Mouse (Mus musculus) midbrain, embryonic 12.5 days (tissue): ENCODE measurements at regions not wholly inside any gene's neighbourhood (a gene's known extent, or its start where the extent isn't known, plus 50 kb on each side); places are given as distances from the start of the nearest gene placed in this dataset.

Source experiments
- ATAC-seq: fragments of 200-750 bp; cut with Nextera tagmentation; 2 replicates; pipeline ENCODE4 v1.8.0; 2017; ENCODE audit warnings: low read depth, moderate TSS enrichment, moderate library complexity; ENCODE audit not compliant: low FRiP score
- H3K27ac ChIP-seq: fragments of 300-500 bp; sonication (generic); replicated peaks from 2 replicates; pipeline ENCODE4 v1.5.1; 2016; ENCODE audit warnings: mild to moderate bottlenecking
- H3K27me3 ChIP-seq: fragments of 300-500 bp; sonication (generic); 2 replicates; pipeline ENCODE4 v1.6.1; 2016; ENCODE audit warnings: mild to moderate bottlenecking
- H3K36me3 ChIP-seq: fragments of 300-500 bp; sonication (generic); 2 replicates; pipeline ENCODE4 v1.6.1; 2016
- H3K4me1 ChIP-seq: fragments of 300-500 bp; sonication (generic); 2 replicates; pipeline ENCODE4 v1.6.1; 2016
- H3K4me2 ChIP-seq: fragments of 300-500 bp; sonication (generic); replicated peaks from 2 replicates; pipeline ENCODE4 v1.6.1; 2016; ENCODE audit warnings: mild to moderate bottlenecking, moderate library complexity
- H3K4me3 ChIP-seq: fragments of 300-500 bp; sonication (generic); 2 replicates; pipeline ENCODE4 v1.5.1; 2016; ENCODE audit warnings: mild to moderate bottlenecking
- H3K9ac ChIP-seq: fragments of 300-500 bp; sonication (generic); replicated peaks from 2 replicates; pipeline ENCODE4 v1.6.1; 2016; ENCODE audit warnings: mild to moderate bottlenecking, moderate library complexity
- H3K9me3 ChIP-seq: fragments of 300-500 bp; sonication (generic); 2 replicates; pipeline ENCODE4 v1.6.1; 2016; ENCODE audit warnings: mild to moderate bottlenecking
- WGBS: fragments of 180-500 bp; shearing (Covaris S2); methylation state at CpG from one replicate; pipeline ENCODE4 v1.1.7; 2016; 5-methylcytosine and 5-hydroxymethylcytosine counted together

- H3K36me3 ChIP-seq, result no peaks in the 10 kb centered on the region
- ATAC-seq, result no peak
- no peak overlapping the region for H3K27ac ChIP-seq
- H3K4me1 ChIP-seq, result peaks cover 28% of the 10 kb centered on the region
- H3K4me2 ChIP-seq, result no peak overlapping the region
- no peaks in the 10 kb centered on the region for H3K9me3 ChIP-seq
- H3K27me3 ChIP-seq, result no peaks in the 10 kb centered on the region
- no peak overlapping the region for H3K9ac ChIP-seq
- no peak overlapping the region for H3K4me3 ChIP-seq
- WGBS, result 88% methylated on average over 5 of the region's 5 CpGs
Measured at GRCm38 (mm10) chr6:31086283-31086682, 127.4 kb upstream of the Klf14 start.

- H3K36me3 ChIP-seq, result no peaks in the 10 kb centered on the region
- ATAC-seq, result no peak
- no peaks in the 10 kb centered on the region for H3K9me3 ChIP-seq
- H3K9ac ChIP-seq, result no peak overlapping the region
- no peaks in the 10 kb centered on the region for H3K27me3 ChIP-seq
- H3K4me1 ChIP-seq, result peaks cover 28% of the 10 kb centered on the region
- no peak overlapping the region for H3K27ac ChIP-seq
- H3K4me2 ChIP-seq, result no peak overlapping the region
- no peak overlapping the region for H3K4me3 ChIP-seq
- 82% methylated on average over 7 of the region's 7 CpGs for WGBS
Measured at GRCm38 (mm10) chr6:31086798-31087360, 128.0 kb upstream of the Klf14 start.

GRCm38 (mm10) chr6:31087511-31087910 lies 128.6 kb upstream of the Klf14 start:
- no peaks in the 10 kb centered on the region for H3K36me3 ChIP-seq
- H3K4me3 ChIP-seq, result no peak overlapping the region
- no peaks in the 10 kb centered on the region for H3K9me3 ChIP-seq
- H3K27ac ChIP-seq, result peak overlapping the region; percentile 44; the same call in 1 of the 2 replicates
- peaks cover 28% of the 10 kb centered on the region for H3K4me1 ChIP-seq
- 59% methylated on average over 4 of the region's 4 CpGs for WGBS
- no peaks in the 10 kb centered on the region for H3K27me3 ChIP-seq
- H3K4me2 ChIP-seq, result no peak overlapping the region
- no peak overlapping the region for H3K9ac ChIP-seq
- no peak for ATAC-seq

GRCm38 (mm10) chr6:31088147-31088972 lies 129.5 kb upstream of the Klf14 start:
- Histone ChIP-seq H3K36me3 (no peaks in the 10 kb centered on the region), H3K4me3 (peak overlapping the region; percentile 9; the same call in 1 of the 2 replicates), H3K4me2 (peak overlapping the region; percentile 39), H3K9me3 (no peaks in the 10 kb centered on the region), H3K27ac (peak overlapping the region; percentile 62), H3K27me3 (no peaks in the 10 kb centered on the region), H3K4me1 (peaks cover 28% of the 10 kb centered on the region), H3K9ac (no peak overlapping the region)
- ATAC-seq, result 0 out of 2 replicates have a peak, but pooled peaks have one; percentile 47
- WGBS, result 37% methylated on average over 18 of the region's 18 CpGs

GRCm38 (mm10) chr6:31088973-31089368 lies 130.1 kb upstream of the Klf14 start:
- 51% methylated on average over 5 of the region's 5 CpGs for whole genome bisulfite sequencing
- no peaks in the 10 kb centered on the region for H3K36me3 ChIP-seq
- peak; percentile 44; the same call in 1 of the 2 replicates for ATAC-seq
- no peaks in the 10 kb centered on the region for H3K27me3 ChIP-seq
- no peak overlapping the region for H3K9ac ChIP-seq
- H3K27ac ChIP-seq, result peak overlapping the region; percentile 62
- H3K9me3 ChIP-seq, result no peaks in the 10 kb centered on the region
- H3K4me1 ChIP-seq, result peaks cover 28% of the 10 kb centered on the region
- H3K4me3 ChIP-seq, result peak overlapping the region; percentile 9; the same call in 1 of the 2 replicates
- H3K4me2 ChIP-seq, result peak overlapping the region; percentile 39

- H3K27ac ChIP-seq, result no peak overlapping the region
- no peaks in the 10 kb centered on the region for H3K36me3 ChIP-seq
- H3K4me1 ChIP-seq, result peaks cover 30% of the 10 kb centered on the region
- H3K9ac ChIP-seq, result no peak overlapping the region
- WGBS, result 92% methylated on average over 6 of the region's 6 CpGs
- no peak for ATAC-seq
- H3K27me3 ChIP-seq, result no peaks in the 10 kb centered on the region
- no peaks in the 10 kb centered on the region for H3K9me3 ChIP-seq
- no peak overlapping the region for H3K4me2 ChIP-seq
- H3K4me3 ChIP-seq, result no peak overlapping the region
Measured at GRCm38 (mm10) chr6:31090288-31090687, 131.4 kb upstream of the Klf14 start.

- H3K9ac ChIP-seq, result no peak overlapping the region
- no peaks in the 10 kb centered on the region for H3K36me3 ChIP-seq
- WGBS, result 83% methylated on average over 7 of the region's 7 CpGs
- H3K4me2 ChIP-seq, result no peak overlapping the region
- no peaks in the 10 kb centered on the region for H3K27me3 ChIP-seq
- no peak overlapping the region for H3K4me3 ChIP-seq
- ATAC-seq, result no peak
- H3K27ac ChIP-seq, result no peak overlapping the region
- no peaks in the 10 kb centered on the region for H3K9me3 ChIP-seq
- peaks cover 36% of the 10 kb centered on the region for H3K4me1 ChIP-seq
Measured at GRCm38 (mm10) chr6:31090791-31091190, 131.9 kb upstream of the Klf14 start.

GRCm38 (mm10) chr6:31092324-31092723 lies 133.4 kb upstream of the Klf14 start:
- Histone ChIP-seq H3K27me3 (0 out of 2 replicates have a peak, but pooled peaks cover 2% of the 10 kb centered on the region), H3K4me1 (peaks cover 44% of the 10 kb centered on the region), H3K4me3 (no peak overlapping the region), H3K9me3 (no peaks in the 10 kb centered on the region), H3K9ac (no peak overlapping the region), H3K36me3 (no peaks in the 10 kb centered on the region), H3K4me2 (no peak overlapping the region), H3K27ac (no peak overlapping the region)
- WGBS, result 85% methylated on average over 6 of the region's 6 CpGs
- ATAC-seq, result no peak

- ATAC-seq, result no peak
Measured at GRCm38 (mm10) chr6:31092760-31093159, 133.9 kb upstream of the Klf14 start.

GRCm38 (mm10) chr6:31095943-31096714 lies 137.3 kb upstream of the Klf14 start:
- Histone ChIP-seq H3K27me3 (0 out of 2 replicates have a peak, but pooled peaks cover 5% of the 10 kb centered on the region), H3K9me3 (no peaks in the 10 kb centered on the region), H3K4me1 (peaks cover 51% of the 10 kb centered on the region), H3K27ac (peak overlapping the region; percentile 86), H3K9ac (no peak overlapping the region), H3K4me3 (no peak overlapping the region), H3K4me2 (peak overlapping the region; percentile 22; the same call in 1 of the 2 replicates), H3K36me3 (no peaks in the 10 kb centered on the region)
- ATAC-seq, result peak; percentile 81
- 37% methylated on average over 21 of the region's 21 CpGs for WGBS

More at GRCm38 (mm10) chr6:31092760-31093159, 133.9 kb upstream of the Klf14 start:
- Histone ChIP-seq H3K9ac (no peak overlapping the region), H3K4me1 (peaks cover 44% of the 10 kb centered on the region), H3K27me3 (0 out of 2 replicates have a peak, but pooled peaks cover 4% of the 10 kb centered on the region), H3K4me3 (no peak overlapping the region), H3K4me2 (no peak overlapping the region), H3K9me3 (no peaks in the 10 kb centered on the region), H3K36me3 (no peaks in the 10 kb centered on the region), H3K27ac (no peak overlapping the region)
- 74% methylated on average over 5 of the region's 5 CpGs for WGBS

- Histone ChIP-seq H3K4me2 (no peak overlapping the region), H3K9ac (no peak overlapping the region), H3K4me1 (peaks cover 51% of the 10 kb centered on the region), H3K9me3 (no peaks in the 10 kb centered on the region), H3K4me3 (no peak overlapping the region), H3K27ac (peak overlapping the region; percentile 86), H3K27me3 (0 out of 2 replicates have a peak, but pooled peaks cover 5% of the 10 kb centered on the region), H3K36me3 (no peaks in the 10 kb centered on the region)
- 73% methylated on average over 6 of the region's 6 CpGs for WGBS
- no peak for ATAC-seq
Measured at GRCm38 (mm10) chr6:31096787-31097186, 137.9 kb upstream of the Klf14 start.
